Comparison of ENCODE assay signal across 8 mouse cellular contexts in genomic region chr4:102588668-102589455, GRCm38 (mm10).
DNase-seq lines count a peak whose midpoint lies in the region; ATAC-seq and TF ChIP-seq lines count a peak whose summit lies in the region.

No protein-coding gene starts in this region.

- no peak for TF ChIP-seq EP300 in heart, postnatal 0 days (IDR thresholded peaks at IDR 0.05; ENCODE audit: low read depth)
- TF ChIP-seq EP300 in liver, embryonic 14.5 days (IDR thresholded peaks at IDR 0.05; ENCODE audit: low read depth): no peak

- peak overlapping the region; percentile 28; the same call in 1 of the 2 replicates for H3K27ac ChIP-seq in embryonic facial prominence, embryonic 15.5 days (replicated peaks)
- H3K27ac ChIP-seq in heart, postnatal 0 days (ENCODE audit: low read depth): peak overlapping the region; percentile 28
- H3K27ac ChIP-seq in kidney, postnatal 0 days: peak overlapping the region; percentile 71; the same call in 1 of the 2 replicates
- H3K27ac ChIP-seq in liver, embryonic 14.5 days: no peak overlapping the region
- H3K27ac ChIP-seq in neural tube, embryonic 13.5 days (replicated peaks): peak overlapping the region; percentile 81

- H3K36me3 ChIP-seq in embryonic facial prominence, embryonic 15.5 days: no peaks in the 10 kb centered on the region
- H3K36me3 ChIP-seq in heart, postnatal 0 days (replicated peaks; ENCODE audit: control insufficient read depth, insufficient read depth, low read length): peaks cover 22% of the 10 kb centered on the region; the same call in 1 of the 2 replicates
- no peaks in the 10 kb centered on the region for H3K36me3 ChIP-seq in kidney, postnatal 0 days (ENCODE audit: insufficient read depth, low read length)
- no peaks in the 10 kb centered on the region for H3K36me3 ChIP-seq in liver, embryonic 14.5 days (replicated peaks; ENCODE audit: control insufficient read depth, insufficient read depth, low read depth)
- H3K36me3 ChIP-seq in neural tube, embryonic 13.5 days: no peaks in the 10 kb centered on the region

- no peak for TF ChIP-seq CTCF in heart, postnatal 0 days (IDR thresholded peaks at IDR 0.05; ENCODE audit: low read depth)
- TF ChIP-seq CTCF in kidney, postnatal 0 days (IDR thresholded peaks at IDR 0.05; ENCODE audit: low read depth): no peak
- no peak for TF ChIP-seq CTCF in liver, embryonic 14.5 days (IDR thresholded peaks at IDR 0.05; ENCODE audit: low read depth)

- H3K4me1 ChIP-seq in embryonic facial prominence, embryonic 15.5 days: peaks cover 18% of the 10 kb centered on the region
- H3K4me1 ChIP-seq in heart, postnatal 0 days (ENCODE audit: control insufficient read depth, insufficient read depth): peaks cover 22% of the 10 kb centered on the region
- peaks cover 15% of the 10 kb centered on the region for H3K4me1 ChIP-seq in kidney, postnatal 0 days (replicated peaks; ENCODE audit: insufficient read depth, low read length)
- peaks cover 0 to 5% of the 10 kb centered on the region in 2 experiments; a peak in 2 of 4 replicates for H3K4me1 ChIP-seq in liver, embryonic 14.5 days (replicated peaks; ENCODE audit: control insufficient read depth in 2 of 2, insufficient read depth in 2 of 2, low read length in 1 of 2)
- H3K4me1 ChIP-seq in neural tube, embryonic 13.5 days (replicated peaks): peaks cover 48% of the 10 kb centered on the region

- H3K4me2 ChIP-seq in embryonic facial prominence, embryonic 15.5 days (replicated peaks): peak overlapping the region; percentile 51
- H3K4me2 ChIP-seq in heart, postnatal 0 days (ENCODE audit: low read depth, low read length): peak overlapping the region; percentile 49
- H3K4me2 ChIP-seq in kidney, postnatal 0 days (ENCODE audit: low read length): peak overlapping the region; percentile 59
- no peak overlapping the region; the same call in 1 of the 2 replicates for H3K4me2 ChIP-seq in liver, embryonic 14.5 days (ENCODE audit: low read depth)
- peak overlapping the region; percentile 61 for H3K4me2 ChIP-seq in neural tube, embryonic 13.5 days

- ATAC-seq in embryonic facial prominence, embryonic 15.5 days (ENCODE audit: insufficient number of reproducible peaks, low FRiP score, low TSS enrichment, low read depth): no peak
- peak; percentile 64 for ATAC-seq in heart, postnatal 0 days (ENCODE audit: insufficient read depth, low read depth)
- ATAC-seq in kidney, postnatal 0 days (replicated peaks; ENCODE audit: low FRiP score, low read depth): no peak
- 0 out of 2 replicates have a peak, but pooled peaks have one; percentile 21 for ATAC-seq in liver, embryonic 14.5 days (ENCODE audit: insufficient read depth)
- peak; percentile 59; the same call in 1 of the 2 replicates for ATAC-seq in neural tube, embryonic 13.5 days (ENCODE audit: low read depth)

- peak overlapping the region; percentile 38 for H3K4me3 ChIP-seq in embryonic facial prominence, embryonic 15.5 days (replicated peaks)
- peak overlapping the region; percentile 9 for H3K4me3 ChIP-seq in heart, postnatal 0 days (ENCODE audit: low read depth, low read length)
- peak overlapping the region; percentile 18; the same call in 1 of the 2 replicates for H3K4me3 ChIP-seq in kidney, postnatal 0 days (replicated peaks; ENCODE audit: low read depth, low read length)
- no peak overlapping the region for H3K4me3 ChIP-seq in liver, embryonic 14.5 days (ENCODE audit: insufficient read depth in 1 of 2, low read depth in 2 of 2, low read length in 2 of 2)
- H3K4me3 ChIP-seq in neural tube, embryonic 13.5 days: peak overlapping the region; percentile 35

- no peaks in the 10 kb centered on the region for H3K27me3 ChIP-seq in embryonic facial prominence, embryonic 15.5 days
- H3K27me3 ChIP-seq in heart, postnatal 0 days (ENCODE audit: control insufficient read depth, insufficient read depth, low read length): no peaks in the 10 kb centered on the region
- H3K27me3 ChIP-seq in kidney, postnatal 0 days (ENCODE audit: insufficient read depth, low read length): no peaks in the 10 kb centered on the region
- no peaks in the 10 kb centered on the region for H3K27me3 ChIP-seq in liver, embryonic 14.5 days (ENCODE audit: control insufficient read depth, insufficient read depth, low read length)
- no peaks in the 10 kb centered on the region for H3K27me3 ChIP-seq in neural tube, embryonic 13.5 days

- no peak overlapping the region for H3K9ac ChIP-seq in embryonic facial prominence, embryonic 15.5 days
- peak overlapping the region; percentile 3; the same call in 1 of the 2 replicates for H3K9ac ChIP-seq in heart, postnatal 0 days (replicated peaks; ENCODE audit: low read depth, low read length)
- H3K9ac ChIP-seq in kidney, postnatal 0 days (ENCODE audit: low read depth, low read length): peak overlapping the region; percentile 54; the same call in 1 of the 2 replicates
- no peak overlapping the region for H3K9ac ChIP-seq in liver, embryonic 14.5 days (replicated peaks)
- H3K9ac ChIP-seq in neural tube, embryonic 13.5 days: peak overlapping the region; percentile 67

- peak; percentile 48 for DNase-seq in adrenal gland, adult 2 months
- DNase-seq in adrenal gland, postnatal 4 days (ENCODE audit: low spot score in 2 of 2): no peak
- DNase-seq in heart, postnatal 0 days (ENCODE audit: low spot score): peak; percentile 67
- peak; percentile 72 for DNase-seq in kidney, postnatal 0 days (ENCODE audit: low spot score)
- no peak for DNase-seq in liver, embryonic 14.5 days (ENCODE audit: low read depth in 3 of 3, low spot score in 3 of 3)
- DNase-seq in thymus, adult 18-20 months: no peak

- no peaks in the 10 kb centered on the region for H3K9me3 ChIP-seq in embryonic facial prominence, embryonic 15.5 days (replicated peaks)
- no peaks in the 10 kb centered on the region for H3K9me3 ChIP-seq in heart, postnatal 0 days (replicated peaks; ENCODE audit: control insufficient read depth, low read length)
- H3K9me3 ChIP-seq in kidney, postnatal 0 days (replicated peaks; ENCODE audit: low read length): no peaks in the 10 kb centered on the region
- no peaks in the 10 kb centered on the region for H3K9me3 ChIP-seq in liver, embryonic 14.5 days (ENCODE audit: control insufficient read depth, low read length)
- H3K9me3 ChIP-seq in neural tube, embryonic 13.5 days: no peaks in the 10 kb centered on the region

- WGBS in embryonic facial prominence, embryonic 15.5 days: 18% methylated on average over 12 of the region's 12 CpGs
- 38% methylated on average over 12 of the region's 12 CpGs for WGBS in heart, postnatal 0 days
- 31% methylated on average over 12 of the region's 12 CpGs for WGBS in kidney, postnatal 0 days
- 63% methylated on average over 12 of the region's 12 CpGs for WGBS in liver, embryonic 14.5 days (ENCODE audit: insufficient replicate concordance)
- WGBS in neural tube, embryonic 13.5 days: 26% methylated on average over 12 of the region's 12 CpGs

Comparison
In these comparisons a context has a peak if more than half of its experiments do, and no peak if none do; other contexts are left out.
1. DNase-seq: peak in adrenal gland, adult 2 months (single experiment), heart, postnatal 0 days (single experiment) and kidney, postnatal 0 days (single experiment); none in adrenal gland, postnatal 4 days (0 of 2), liver, embryonic 14.5 days (0 of 3) and thymus, adult 18-20 months (0 of 2).
2. ATAC-seq: peak in heart, postnatal 0 days (single experiment), liver, embryonic 14.5 days (single experiment) and neural tube, embryonic 13.5 days (single experiment); none in embryonic facial prominence, embryonic 15.5 days (single experiment) and kidney, postnatal 0 days (single experiment).
3. H3K4me3 ChIP-seq: peak in embryonic facial prominence, embryonic 15.5 days (single experiment), heart, postnatal 0 days (single experiment), kidney, postnatal 0 days (single experiment) and neural tube, embryonic 13.5 days (single experiment); none in liver, embryonic 14.5 days (0 of 2).
4. H3K9ac ChIP-seq: peak in heart, postnatal 0 days (single experiment), kidney, postnatal 0 days (single experiment) and neural tube, embryonic 13.5 days (single experiment); none in embryonic facial prominence, embryonic 15.5 days (single experiment) and liver, embryonic 14.5 days (single experiment).